Mouse (Mus musculus) liver, embryonic 13.5 days (tissue): Measurements from ENCODE around the gene Olfr484. TPM values are rescaled to one million over a fixed set of nuclear protein-coding genes. Genes with fewer than 3 reads are reported as not detected.
"Not testable (repeated sequence)": the region's sequence is repeated elsewhere in the genome, so short reads cannot be mapped to it uniquely, and the experiment has no call there.

Source experiments
- ATAC-seq: fragments of 200-750 bp; cut with Nextera tagmentation; 2 replicates; pipeline ENCODE4 v1.8.0; 2017; ENCODE audit warnings: low read depth, mild to moderate bottlenecking, moderate number of reproducible peaks, moderate library complexity
- DNase-seq: peaks from one replicate; pipeline ENCODE4 v3.0.0; 2022
- H3K27ac ChIP-seq: fragments of 300-500 bp; sonication (generic); 2 replicates; pipeline ENCODE4 v1.5.1; 2015; ENCODE audit warnings: moderate library complexity, mild to moderate bottlenecking, inconsistent platforms
- H3K27me3 ChIP-seq: fragments of 300-500 bp; sonication (generic); 2 replicates; pipeline ENCODE4 v1.6.1; 2015; ENCODE audit warnings: mild to moderate bottlenecking, inconsistent platforms
- H3K36me3 ChIP-seq: fragments of 300-500 bp; sonication (generic); 2 replicates; pipeline ENCODE4 v1.6.1; 2015; ENCODE audit warnings: mild to moderate bottlenecking, inconsistent platforms
- H3K4me1 ChIP-seq: fragments of 300-500 bp; sonication (generic); replicated peaks from 2 replicates; pipeline ENCODE4 v1.6.1; 2015; ENCODE audit warnings: inconsistent platforms
- H3K4me2 ChIP-seq: fragments of 300-500 bp; sonication (generic); 2 replicates; pipeline ENCODE4 v1.6.1; 2015; ENCODE audit warnings: inconsistent platforms, mild to moderate bottlenecking, moderate library complexity
- H3K4me3 ChIP-seq: fragments of 300-500 bp; sonication (generic); replicated peaks from 2 replicates; pipeline ENCODE4 v1.5.1; 2015; ENCODE audit warnings: mild to moderate bottlenecking, inconsistent platforms
- H3K9ac ChIP-seq: fragments of 300-500 bp; sonication (generic); 2 replicates; pipeline ENCODE4 v1.6.1; 2015; ENCODE audit warnings: mild to moderate bottlenecking, inconsistent platforms
- H3K9me3 ChIP-seq: fragments of 300-500 bp; sonication (generic); replicated peaks from 2 replicates; pipeline ENCODE4 v1.6.1; 2016; ENCODE audit warnings: inconsistent platforms
- WGBS: fragments of 180-500 bp; shearing (Covaris S2); methylation state at CpG from one replicate; pipeline ENCODE4 v1.1.7; 2015; ENCODE audit not compliant: insufficient replicate concordance; 5-methylcytosine and 5-hydroxymethylcytosine counted together
- polyA plus RNA-seq: library from polyadenylated mRNA; unstranded; fragments of >200 nt; fragmentation: Nextera tagmentation; extraction: Ambion mirVana; gene quantifications from 2 replicates; pipeline ENCODE4 v1.2.1, GENCODE M21; 2015

Gene Olfr484
- not detected in 2 replicates for polyA plus RNA-seq

DNA sequence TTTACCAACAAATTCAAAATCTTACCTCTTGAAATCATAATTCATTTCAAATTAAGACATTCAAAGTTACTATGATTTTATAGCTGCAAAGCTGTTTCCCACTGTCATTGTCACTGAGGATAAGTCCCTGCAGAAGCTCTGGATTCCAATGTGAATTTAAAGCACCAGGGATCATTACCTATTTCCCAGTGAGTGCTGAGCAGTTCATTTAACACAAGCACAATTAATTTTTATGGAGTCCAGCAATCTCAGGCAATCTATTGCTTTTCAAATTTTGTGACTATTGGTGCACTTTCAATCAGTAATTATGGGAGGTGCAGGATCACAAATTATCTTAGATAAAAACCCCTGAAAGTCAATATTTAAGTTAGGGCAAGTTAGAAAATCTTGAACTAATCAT, at the start of gene Olfr484:
Olfr484 (minus strand) TSS at position 101 of the 400 bp plus-strand sequence.
- DNase-seq, result no peak
- H3K9me3 ChIP-seq, result no peaks in the 10 kb centered on the region
- no peaks in the 10 kb centered on the region for H3K36me3 ChIP-seq
- H3K27me3 ChIP-seq, result no peaks in the 10 kb centered on the region
- H3K4me1 ChIP-seq, result no peaks in the 10 kb centered on the region
- ATAC-seq, result no peak
- no peak within 1 kb of the TSS for H3K9ac ChIP-seq
- no peak within 1 kb of the TSS for H3K4me2 ChIP-seq
- H3K27ac ChIP-seq, result no peak within 1 kb of the TSS
- no peak within 1 kb of the TSS for H3K4me3 ChIP-seq

DNA sequence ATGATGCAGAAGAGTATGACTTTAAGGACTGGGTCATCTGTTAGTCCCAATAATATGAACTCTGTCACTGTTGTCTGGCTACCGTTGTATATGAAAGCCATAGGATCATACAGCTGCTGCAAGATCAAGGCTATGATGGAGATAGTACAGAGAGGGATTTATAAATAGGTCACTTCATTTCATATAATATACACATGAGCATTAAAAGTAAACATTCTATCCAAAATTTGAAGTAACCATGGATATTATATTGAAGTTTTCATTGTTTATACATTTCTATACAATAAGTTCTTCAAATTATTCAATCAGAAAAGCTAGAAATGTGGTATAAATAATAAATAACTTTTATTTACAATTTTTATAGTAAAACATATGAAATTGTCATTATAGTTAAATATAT, 45.4 kb upstream of the Olfr484 start, which contains the start of gene Olfr486:
Olfr486 (minus strand) TSS at position 101 of the 400 bp plus-strand sequence.
- H3K4me2 ChIP-seq, H3K9ac ChIP-seq, DNase-seq, H3K36me3 ChIP-seq, ATAC-seq, H3K4me1 ChIP-seq, H3K4me3 ChIP-seq, H3K9me3 ChIP-seq, H3K27me3 ChIP-seq, H3K27ac ChIP-seq: not testable (repeated sequence)
- 90% methylated on average over 1 of the region's 1 CpGs for WGBS

DNA sequence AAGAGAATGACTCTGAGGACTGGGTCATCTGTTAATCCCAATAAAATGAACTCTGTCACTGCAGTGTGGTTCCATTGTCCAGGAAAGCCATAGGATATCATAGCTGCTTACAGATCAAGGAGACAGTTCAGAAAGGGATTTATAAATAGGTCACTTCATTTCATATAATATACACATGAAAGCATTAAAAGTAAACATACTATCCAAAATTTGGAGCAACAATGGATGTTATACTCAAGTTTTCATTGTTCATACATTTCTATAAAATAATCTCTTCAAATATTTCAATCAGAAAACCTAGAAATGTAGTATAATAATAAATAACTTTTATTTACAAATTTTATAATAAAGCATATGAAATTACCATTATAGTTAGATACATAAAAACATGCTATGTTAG, 32.5 kb upstream of the Olfr484 start, which contains the start of gene Olfr485:
Olfr485 (minus strand) TSS at position 101 of the 400 bp plus-strand sequence.
- ATAC-seq, result no peak

DNA sequence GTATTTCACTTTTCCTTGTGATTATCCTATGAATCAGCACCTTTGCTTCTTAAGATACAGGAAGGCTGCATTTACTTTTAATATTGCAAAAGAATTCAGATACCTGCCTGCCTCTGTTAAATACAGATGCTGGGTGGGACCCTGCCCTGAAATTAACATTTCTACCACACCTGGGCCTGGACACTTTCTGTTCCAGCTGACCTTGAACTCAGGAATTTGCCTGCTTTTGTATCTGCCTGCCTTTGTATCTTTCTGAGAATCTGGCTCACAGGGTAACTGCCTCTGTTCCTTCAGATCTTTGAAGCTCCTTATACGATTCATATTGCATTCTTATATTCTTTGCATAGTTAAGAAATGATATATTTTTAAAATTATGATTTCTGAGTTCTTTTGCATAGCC, 5.8 kb downstream of the Olfr484 start:
- DNase-seq, result no peak
- Histone ChIP-seq H3K9me3 (no peaks in the 10 kb centered on the region), H3K9ac (no peak overlapping the region), H3K27me3 (no peaks in the 10 kb centered on the region), H3K4me1 (no peaks in the 10 kb centered on the region), H3K36me3 (no peaks in the 10 kb centered on the region), H3K27ac (no peak overlapping the region), H3K4me3 (no peak overlapping the region), H3K4me2 (no peak overlapping the region)
- ATAC-seq, result no peak
- WGBS, result 37% methylated on average over 1 of the region's 1 CpGs

More for the DNA sequence above, 32.5 kb upstream of the Olfr484 start, which contains the start of gene Olfr485:
- no peaks in the 10 kb centered on the region for H3K9me3 ChIP-seq
- H3K36me3 ChIP-seq, result no peaks in the 10 kb centered on the region
- no peak within 1 kb of the TSS for H3K9ac ChIP-seq
- no peak within 1 kb of the TSS for H3K4me3 ChIP-seq
- H3K4me1 ChIP-seq, result no peaks in the 10 kb centered on the region
- no peak within 1 kb of the TSS for H3K4me2 ChIP-seq
- H3K27ac ChIP-seq, result no peak within 1 kb of the TSS
- DNase-seq, result no peak
- H3K27me3 ChIP-seq, result no peaks in the 10 kb centered on the region

DNA sequence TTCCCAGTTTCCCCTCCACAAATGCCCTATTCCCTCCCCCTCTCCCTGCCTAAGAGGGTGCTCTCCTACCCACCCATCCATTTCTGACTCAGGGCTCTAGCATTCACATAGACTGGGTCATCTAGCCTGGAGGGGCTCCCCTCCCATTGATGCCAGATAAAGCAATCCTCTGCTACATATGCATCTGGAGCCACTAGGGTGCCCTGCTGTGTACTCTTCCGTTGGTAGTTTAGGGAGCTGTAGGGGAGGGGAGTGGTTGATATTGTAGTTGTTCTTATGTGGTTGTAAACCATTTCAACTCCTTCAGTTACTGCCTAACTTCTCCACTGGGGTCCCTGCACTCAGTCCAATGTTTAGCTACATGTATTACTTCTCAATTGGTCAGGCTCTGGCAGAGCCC, 6.6 kb downstream of the Olfr484 start:
- ATAC-seq (no peak), DNase-seq (no peak)
- H3K9me3 ChIP-seq, result no peaks in the 10 kb centered on the region
- no peaks in the 10 kb centered on the region for H3K27me3 ChIP-seq
- H3K36me3 ChIP-seq, result no peaks in the 10 kb centered on the region
- H3K4me3 ChIP-seq, result no peak overlapping the region
- no peaks in the 10 kb centered on the region for H3K4me1 ChIP-seq
- H3K27ac ChIP-seq, result no peak overlapping the region
- 25% methylated on average over 1 of the region's 1 CpGs for WGBS
- no peak overlapping the region for H3K4me2 ChIP-seq
- no peak overlapping the region for H3K9ac ChIP-seq

DNA sequence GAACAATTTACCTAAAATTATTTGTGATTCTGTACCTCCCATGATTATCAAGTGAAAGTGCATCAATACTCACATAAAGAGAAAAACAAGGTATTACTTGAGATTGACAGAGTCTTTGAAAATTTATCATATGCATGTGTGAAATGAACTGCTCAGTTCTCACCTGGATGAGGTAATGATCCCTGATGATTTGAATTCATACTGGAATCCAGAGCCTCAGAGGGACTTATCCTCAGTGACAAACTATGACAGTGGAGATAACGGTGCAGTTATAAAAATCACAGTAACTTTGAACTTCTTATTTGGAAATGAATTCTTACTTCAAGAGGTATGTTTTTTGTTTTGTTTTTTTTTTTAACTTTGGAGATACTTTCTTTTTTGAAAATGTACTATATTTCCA, 26.7 kb downstream of the Olfr484 start, which contains the start of gene Olfr483:
Olfr483 (plus strand) TSS at position 301 of the 400 bp plus-strand sequence.
- no peaks in the 10 kb centered on the region for H3K36me3 ChIP-seq
- WGBS, result 64% methylated on average over 1 of the region's 1 CpGs
- no peaks in the 10 kb centered on the region for H3K4me1 ChIP-seq
- no peak within 1 kb of the TSS for H3K4me3 ChIP-seq
- no peaks in the 10 kb centered on the region for H3K27me3 ChIP-seq
- H3K9me3 ChIP-seq, result no peaks in the 10 kb centered on the region
- H3K9ac ChIP-seq, result no peak within 1 kb of the TSS
- no peak within 1 kb of the TSS for H3K4me2 ChIP-seq
- ATAC-seq, result no peak
- no peak for DNase-seq
- no peak within 1 kb of the TSS for H3K27ac ChIP-seq

DNA sequence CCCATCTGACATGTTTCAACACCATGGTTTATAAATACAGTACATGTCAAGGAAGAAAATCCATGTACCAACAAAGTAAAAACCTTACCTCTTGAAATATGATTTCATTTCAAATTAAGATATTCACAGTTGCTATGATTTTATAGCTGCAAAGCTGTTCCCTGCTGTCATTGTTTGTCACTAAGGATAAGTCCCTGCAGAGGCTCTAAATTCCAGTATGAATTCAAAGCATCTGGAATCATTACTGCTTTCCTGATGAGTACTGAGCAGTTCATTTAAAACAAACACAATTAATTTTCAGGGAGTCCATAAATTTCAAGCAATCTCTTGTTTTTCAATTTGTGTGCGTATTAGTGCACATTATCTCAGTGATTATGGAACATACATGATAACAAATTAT, 29.8 kb downstream of the Olfr484 start, which contains the start of gene Olfr482:
Olfr482 (minus strand) TSS at position 101 of the 400 bp plus-strand sequence.
- H3K9ac ChIP-seq, result no peak within 1 kb of the TSS
- no peaks in the 10 kb centered on the region for H3K36me3 ChIP-seq
- ATAC-seq (no peak), DNase-seq (no peak)
- no peaks in the 10 kb centered on the region for H3K9me3 ChIP-seq
- no peaks in the 10 kb centered on the region for H3K27me3 ChIP-seq
- no peak within 1 kb of the TSS for H3K4me3 ChIP-seq
- no peaks in the 10 kb centered on the region for H3K4me1 ChIP-seq
- H3K27ac ChIP-seq, result no peak within 1 kb of the TSS
- no peak within 1 kb of the TSS for H3K4me2 ChIP-seq
- WGBS, result 55% methylated on average over 1 of the region's 1 CpGs

DNA sequence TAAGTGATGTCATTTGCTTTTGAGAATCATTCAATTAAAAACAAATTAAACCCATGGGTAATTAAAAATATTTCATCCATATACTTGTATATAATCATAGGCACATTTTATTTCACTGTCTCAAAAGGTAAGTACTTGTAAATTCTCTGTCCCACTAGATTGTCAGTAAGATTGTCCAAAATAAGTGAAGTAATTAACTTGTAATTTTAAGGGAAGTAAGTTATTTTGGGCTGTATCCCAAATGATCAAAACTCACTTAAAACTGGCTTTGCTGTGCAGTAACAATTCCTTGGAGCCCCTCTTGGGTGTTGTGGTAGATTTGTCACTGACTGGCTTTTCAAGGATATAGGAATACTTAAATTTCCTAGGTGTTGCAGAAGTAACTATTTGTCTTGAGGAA, 47.7 kb downstream of the Olfr484 start, which contains the start of gene Olfr481:
Olfr481 (plus strand) TSS at position 301 of the 400 bp plus-strand sequence.
- Histone ChIP-seq H3K4me3 (no peak within 1 kb of the TSS), H3K4me1 (no peaks in the 10 kb centered on the region), H3K27me3 (no peaks in the 10 kb centered on the region), H3K27ac (no peak within 1 kb of the TSS), H3K4me2 (no peak within 1 kb of the TSS), H3K36me3 (no peaks in the 10 kb centered on the region), H3K9me3 (no peaks in the 10 kb centered on the region), H3K9ac (no peak within 1 kb of the TSS)
- DNase-seq (no peak), ATAC-seq (no peak)

Other genes starting within 250 kb of the Olfr484 start
- not detected in 2 replicates for gene Olfr472, start 229.5 kb downstream of the Olfr484 start, polyA plus RNA-seq
- not detected in 2 replicates for gene Olfr473, start 197.0 kb downstream of the Olfr484 start, polyA plus RNA-seq
- gene Olfr474, start 172.8 kb downstream of the Olfr484 start, polyA plus RNA-seq, result not detected in 2 replicates
- gene Olfr476, start 162.6 kb downstream of the Olfr484 start, polyA plus RNA-seq, result not detected in 2 replicates
- not detected in 2 replicates for gene Olfr477, start 140.8 kb downstream of the Olfr484 start, polyA plus RNA-seq
- not detected in 2 replicates for gene Olfr478, start 93.5 kb downstream of the Olfr484 start, polyA plus RNA-seq
- not detected in 2 replicates for gene Olfr479, start 76.8 kb downstream of the Olfr484 start, polyA plus RNA-seq
- gene Olfr480, start 60.1 kb downstream of the Olfr484 start, polyA plus RNA-seq, result not detected in 2 replicates
- not detected in 2 replicates for gene Olfr481, start 47.6 kb downstream of the Olfr484 start, polyA plus RNA-seq
- 0.06 TPM in 1 of 2 replicates, not detected in the other for gene Olfr482, start 29.9 kb downstream of the Olfr484 start, polyA plus RNA-seq
- not detected in 2 replicates for gene Olfr483, start 26.6 kb downstream of the Olfr484 start, polyA plus RNA-seq
- gene Olfr485, start 32.4 kb upstream of the Olfr484 start, polyA plus RNA-seq, result not detected in 2 replicates
- not detected in 2 replicates for gene Olfr486, start 45.3 kb upstream of the Olfr484 start, polyA plus RNA-seq
- not detected in 2 replicates for gene Olfr487, start 87.2 kb upstream of the Olfr484 start, polyA plus RNA-seq
- not detected in 2 replicates for gene Olfr488, start 130.9 kb upstream of the Olfr484 start, polyA plus RNA-seq
- gene Olfr490, start 161.5 kb upstream of the Olfr484 start, polyA plus RNA-seq, result not detected in 2 replicates
- gene Olfr491, start 186.0 kb upstream of the Olfr484 start, polyA plus RNA-seq, result not detected in 2 replicates
- gene Olfr492, start 196.2 kb upstream of the Olfr484 start, polyA plus RNA-seq, result not detected in 2 replicates
- not detected in 2 replicates for gene Olfr493, start 219.5 kb upstream of the Olfr484 start, polyA plus RNA-seq
- gene Olfr494, start 237.9 kb upstream of the Olfr484 start, polyA plus RNA-seq, result not detected in 2 replicates